Mouse (Mus musculus): ENCODE data around the gene Fam193a. TPM values are rescaled to one million over a fixed set of nuclear protein-coding genes. Genes with fewer than 3 reads are reported as not detected.

Gene Fam193a
- 58.2 TPM for polyA plus RNA-seq (2014; fragmentation: Illumina TruSeq; extraction: RNeasy Lipid Tissue Mini Kit (QIAGEN cat#74804); ENCODE audit: low read depth, low replicate concordance)

GRCm38 (mm10) chr5:34369341-34370021 is at the start of gene Fam193a:
TSS of gene Fam193a (plus strand) at chr5:34369933.

GRCm38 (mm10) chr5:34336097-34336774 is 33.5 kb upstream of the Fam193a start, which contains the start of gene Rnf4:
TSS of gene Rnf4 (plus strand) at chr5:34336289.

GRCm38 (mm10) chr5:34513466-34514217 is 143.9 kb downstream of the Fam193a start, which contains the start of gene Tnip2:
TSS of gene Tnip2 (minus strand) at chr5:34513991.

GRCm38 (mm10) chr5:34525663-34526476 is 156.1 kb downstream of the Fam193a start, which contains the start of gene Sh3bp2:
TSS of gene Sh3bp2 (plus strand) at chr5:34525838.

Other genes with a start within 250 kb of the Fam193a start
- 38.5 TPM for gene Poln, start 200.5 kb upstream of the Fam193a start, polyA plus RNA-seq (2014; fragmentation: Illumina TruSeq; extraction: RNeasy Lipid Tissue Mini Kit (QIAGEN cat#74804); ENCODE audit: low read depth, low replicate concordance)
- 51.3 TPM for gene Haus3, start 200.4 kb upstream of the Fam193a start, polyA plus RNA-seq (2014; fragmentation: Illumina TruSeq; extraction: RNeasy Lipid Tissue Mini Kit (QIAGEN cat#74804); ENCODE audit: low read depth, low replicate concordance)
- 6.8 TPM for gene Mxd4, start 182.2 kb upstream of the Fam193a start, polyA plus RNA-seq (2014; fragmentation: Illumina TruSeq; extraction: RNeasy Lipid Tissue Mini Kit (QIAGEN cat#74804); ENCODE audit: low read depth, low replicate concordance)
- gene Zfyve28, start 81.5 kb upstream of the Fam193a start, polyA plus RNA-seq (2014; fragmentation: Illumina TruSeq; extraction: RNeasy Lipid Tissue Mini Kit (QIAGEN cat#74804); ENCODE audit: low read depth, low replicate concordance): 0.25 TPM
- gene Cfap99, start 81.3 kb upstream of the Fam193a start, polyA plus RNA-seq (2014; fragmentation: Illumina TruSeq; extraction: RNeasy Lipid Tissue Mini Kit (QIAGEN cat#74804); ENCODE audit: low read depth, low replicate concordance): 4.9 TPM
- gene Rnf4, start 33.6 kb upstream of the Fam193a start, polyA plus RNA-seq (2014; fragmentation: Illumina TruSeq; extraction: RNeasy Lipid Tissue Mini Kit (QIAGEN cat#74804); ENCODE audit: low read depth, low replicate concordance): 371 TPM
- gene Tnip2, start 144.1 kb downstream of the Fam193a start, polyA plus RNA-seq (2014; fragmentation: Illumina TruSeq; extraction: RNeasy Lipid Tissue Mini Kit (QIAGEN cat#74804); ENCODE audit: low read depth, low replicate concordance): 2.8 TPM
- 0.62 TPM for gene Sh3bp2, start 155.9 kb downstream of the Fam193a start, polyA plus RNA-seq (2014; fragmentation: Illumina TruSeq; extraction: RNeasy Lipid Tissue Mini Kit (QIAGEN cat#74804); ENCODE audit: low read depth, low replicate concordance)
- 35.9 TPM for gene Add1, start 203.7 kb downstream of the Fam193a start, polyA plus RNA-seq (2014; fragmentation: Illumina TruSeq; extraction: RNeasy Lipid Tissue Mini Kit (QIAGEN cat#74804); ENCODE audit: low read depth, low replicate concordance)